Mouse (Mus musculus): ENCODE data around the gene Ttll7.

DNA sequence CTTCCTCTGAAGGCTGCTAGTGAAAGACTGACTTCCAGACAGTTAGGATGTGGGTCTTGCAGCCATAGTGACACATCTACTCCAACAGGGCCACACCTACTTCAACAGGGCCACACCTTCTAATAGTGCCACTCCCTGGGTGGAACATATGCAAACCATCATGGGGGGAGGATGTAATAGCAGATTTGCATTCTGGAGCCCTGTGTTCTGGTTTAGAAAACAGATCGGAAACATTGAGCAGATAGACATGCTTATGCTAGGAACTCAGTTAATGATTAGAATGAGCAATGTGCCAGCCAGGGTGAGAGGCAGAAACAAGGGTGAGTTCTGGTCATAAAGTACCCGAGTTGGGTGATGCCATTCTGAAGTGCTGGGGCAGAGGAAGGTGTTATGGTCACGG is 19.8 kb downstream of the Ttll7 start:
- TF ChIP-seq CTCF (IDR thresholded peaks at IDR 0.05; ENCODE audit: extremely low read depth, insufficient read depth, insufficient read length, insufficient replicate concordance): no peak
- TF ChIP-seq POLR2A (IDR thresholded peaks at IDR 0.05; ENCODE audit: low read depth, low read length): no peak
